Mouse (Mus musculus): ENCODE measurements around the gene Clec2i.
A peak's percentile ranks its signal among the peaks of the same experiment; 100 is the strongest.
"Not testable (repeated sequence)": the region's sequence is repeated elsewhere in the genome, so short reads cannot be mapped to it uniquely, and the experiment has no call there.

Clec2i gene

GRCm38 (mm10) chr6:128887091-128887790 is at the start of gene Clec2i:
TSS of gene Clec2i (plus strand) at chr6:128887588.
- DNase-seq (ENCODE audit: low spot score): not testable (repeated sequence)

DNA sequence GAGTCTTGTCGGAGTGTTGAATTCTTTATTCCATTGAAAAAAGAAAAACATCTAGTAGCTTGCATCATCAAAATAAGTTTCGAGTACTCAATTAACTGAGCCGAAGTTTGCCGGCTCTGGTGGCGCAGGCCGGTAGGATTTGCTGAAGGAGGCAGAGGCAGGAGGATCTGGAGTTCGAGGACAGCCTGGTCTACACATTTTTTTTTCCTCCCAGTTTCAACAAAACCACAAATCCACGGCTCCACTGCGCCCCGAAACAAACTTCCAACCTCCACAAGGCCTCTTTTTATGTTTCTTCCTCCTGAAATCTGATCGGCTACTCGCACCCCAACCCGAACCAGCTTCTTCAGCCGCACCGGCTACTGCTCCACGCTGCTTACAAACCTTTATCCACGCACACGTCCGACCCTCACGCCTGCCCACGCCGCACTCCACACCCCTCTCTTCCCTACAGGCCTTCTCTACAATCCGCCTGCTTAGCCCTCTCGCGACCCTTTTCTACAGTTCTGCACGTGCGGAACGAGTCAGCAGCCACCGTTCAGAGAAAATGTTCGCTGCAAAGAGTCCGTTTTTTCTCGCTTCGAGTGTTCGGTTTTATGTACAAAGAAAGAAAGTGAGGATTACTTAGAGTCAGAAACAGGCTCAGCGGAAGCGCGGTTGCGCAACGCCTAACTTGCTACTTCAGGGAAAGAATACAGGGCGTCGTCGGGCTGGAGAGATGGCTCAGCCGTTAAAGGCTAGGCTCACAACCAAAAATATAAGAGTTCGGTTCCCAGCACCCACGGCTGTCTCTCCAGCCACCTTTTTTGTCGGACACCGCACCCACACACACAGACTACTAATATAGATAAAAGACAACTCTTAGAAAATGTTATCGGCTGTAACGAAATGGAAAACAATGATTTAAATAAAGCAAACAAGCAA is 48.8 kb upstream of the Clec2i start:
- DNase-seq (ENCODE audit: low spot score): peak; percentile 91

- peak; percentile 78 for DNase-seq (ENCODE audit: low spot score)
Measured at GRCm38 (mm10) chr6:128839266-128839771, 48.1 kb upstream of the Clec2i start.

GRCm38 (mm10) chr6:128839921-128840320 is 47.5 kb upstream of the Clec2i start:
- no peak for DNase-seq (ENCODE audit: low spot score)

- not testable (repeated sequence) for DNase-seq (ENCODE audit: low spot score)
Measured at GRCm38 (mm10) chr6:128840669-128841068, 46.7 kb upstream of the Clec2i start.

DNA sequence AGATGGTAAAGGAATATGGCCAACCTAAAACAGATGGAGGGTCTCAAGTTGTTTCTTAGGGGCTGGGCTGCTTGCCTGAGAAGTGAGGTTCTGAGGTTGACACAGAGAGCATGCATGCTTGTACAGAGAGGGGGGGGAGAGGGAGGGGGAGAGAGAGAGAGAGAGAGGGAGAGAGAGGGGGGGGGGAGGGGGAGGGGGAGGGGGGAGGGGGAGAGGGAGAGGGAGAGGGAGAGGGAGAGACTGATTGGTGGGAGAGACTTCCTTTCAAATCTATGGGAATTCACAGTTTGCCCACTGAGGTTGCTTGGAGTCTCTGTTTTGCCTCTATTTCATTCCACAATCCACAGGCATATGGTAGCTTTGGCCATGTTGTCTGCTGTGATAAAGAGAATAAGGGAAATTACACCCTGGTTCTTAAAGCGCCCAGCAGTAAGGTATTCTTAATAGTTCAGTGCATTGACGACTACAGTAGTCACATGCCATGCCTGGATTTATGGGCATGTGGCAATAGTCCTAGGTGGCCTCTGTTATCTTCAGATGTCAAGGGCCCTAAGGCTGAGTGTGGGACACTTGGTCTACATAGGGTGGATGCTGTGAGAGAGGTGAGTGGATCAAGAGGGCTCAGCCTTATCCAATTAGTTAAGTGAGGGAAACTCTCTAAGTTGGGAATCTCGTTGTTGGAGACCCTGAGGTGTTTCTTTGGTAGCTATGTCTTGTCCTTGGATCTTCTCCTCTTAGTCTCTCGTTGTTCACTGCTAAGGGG is 45.9 kb upstream of the Clec2i start:
- DNase-seq (ENCODE audit: low spot score): no peak

GRCm38 (mm10) chr6:128842356-128842944 is 44.9 kb upstream of the Clec2i start:
- DNase-seq (ENCODE audit: low spot score): no peak

- peak; percentile 92 for DNase-seq (ENCODE audit: low spot score)
Measured at GRCm38 (mm10) chr6:128842945-128843478, 44.4 kb upstream of the Clec2i start.

- DNase-seq (ENCODE audit: low spot score): peak; percentile 56
Measured at GRCm38 (mm10) chr6:128843479-128843992, 43.9 kb upstream of the Clec2i start.

- no peak for DNase-seq (ENCODE audit: low spot score)
Measured at GRCm38 (mm10) chr6:128844131-128844530, 43.3 kb upstream of the Clec2i start.

- no peak for DNase-seq (ENCODE audit: low spot score)
Measured at GRCm38 (mm10) chr6:128844586-128845080, 42.8 kb upstream of the Clec2i start.

- DNase-seq (ENCODE audit: low spot score): peak; percentile 86
Measured at GRCm38 (mm10) chr6:128845319-128845979, 41.9 kb upstream of the Clec2i start.

- no peak for DNase-seq (ENCODE audit: low spot score)
Measured at GRCm38 (mm10) chr6:128845998-128846542, 41.3 kb upstream of the Clec2i start.

DNA sequence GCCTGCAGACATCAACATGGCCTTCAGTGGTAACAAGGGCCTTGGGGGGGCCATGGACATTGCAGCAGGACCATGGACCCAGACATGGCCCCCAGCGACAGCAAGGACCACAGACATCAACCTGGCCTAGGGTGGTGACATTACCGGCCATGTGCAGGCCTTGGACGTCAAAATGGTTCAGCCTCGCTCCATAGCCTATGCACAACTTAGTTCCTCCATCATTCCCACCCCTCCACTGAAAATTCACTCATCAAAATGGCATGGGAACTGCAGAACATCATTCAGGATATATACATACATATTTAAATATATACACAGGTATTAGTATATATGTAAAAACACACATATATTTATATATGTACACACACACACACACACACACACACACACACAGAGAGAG is 40.0 kb upstream of the Clec2i start:
- no peak for DNase-seq (ENCODE audit: low spot score)

- DNase-seq (ENCODE audit: low spot score): no peak
Measured at GRCm38 (mm10) chr6:128849902-128850301, 37.5 kb upstream of the Clec2i start.

DNA sequence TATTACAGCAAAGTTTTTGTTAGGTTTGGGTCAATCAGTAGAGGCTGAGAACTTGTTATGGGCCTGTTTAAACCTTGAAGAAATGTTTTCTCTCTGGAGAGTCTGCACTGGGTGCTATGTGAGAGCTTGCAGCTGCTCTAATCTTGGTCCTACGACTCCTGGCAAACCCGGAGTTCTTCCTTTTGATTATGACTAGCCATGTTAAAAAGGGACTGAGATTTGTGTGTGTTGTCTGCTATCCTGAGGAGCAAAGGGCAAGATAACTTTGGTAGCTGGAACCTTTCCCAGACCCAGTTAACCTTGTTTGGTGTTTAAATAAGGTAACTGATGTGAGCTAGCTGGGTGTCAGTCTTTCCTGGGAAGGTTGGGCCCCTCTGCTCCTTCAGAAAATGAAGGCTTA is 36.7 kb upstream of the Clec2i start:
- DNase-seq (ENCODE audit: low spot score): no peak

DNA sequence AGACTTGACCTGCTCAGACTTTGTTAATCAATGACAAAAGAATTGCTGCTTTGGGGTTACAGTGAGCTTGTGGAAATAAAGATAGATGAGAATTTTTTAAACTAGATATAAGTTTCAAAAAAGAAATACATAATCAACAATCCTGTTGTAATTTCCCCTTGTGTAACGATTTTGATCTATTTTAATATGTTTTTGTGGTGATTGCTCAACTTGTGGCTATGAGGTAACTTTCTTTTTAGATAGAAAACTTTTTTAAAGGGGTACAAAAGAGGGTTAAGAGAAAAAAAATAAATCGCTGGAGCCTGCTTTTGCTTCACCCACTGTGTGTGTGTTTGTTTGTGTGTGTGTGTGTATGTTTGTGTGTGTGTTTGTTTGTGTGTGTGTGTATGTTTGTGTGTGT is 36.2 kb upstream of the Clec2i start:
- no peak for DNase-seq (ENCODE audit: low spot score)

DNA sequence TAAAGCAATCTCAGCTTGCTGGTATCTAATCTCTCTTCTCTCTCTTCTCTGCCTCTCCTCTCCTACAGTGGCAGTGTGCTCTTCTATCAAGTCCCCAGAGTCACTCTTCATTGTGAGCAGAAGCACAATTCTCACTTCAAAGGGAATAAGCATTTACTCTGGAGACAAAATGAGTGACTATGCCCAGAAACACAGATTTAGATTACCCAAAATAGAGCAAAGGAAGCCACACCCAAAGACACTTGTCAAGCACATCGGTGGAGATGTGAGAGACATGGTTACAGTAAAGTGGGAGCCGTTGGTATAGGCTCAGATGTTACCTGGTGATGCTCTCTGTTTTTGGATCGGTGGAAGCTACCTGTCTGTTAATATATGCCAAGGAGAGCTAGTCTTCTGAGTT is 34.6 kb upstream of the Clec2i start:
- no peak for DNase-seq (ENCODE audit: low spot score)

GRCm38 (mm10) chr6:128854024-128854820 is 33.2 kb upstream of the Clec2i start:
- DNase-seq (ENCODE audit: low spot score): peak; percentile 61
